Mouse (Mus musculus) left cerebral cortex, postnatal 4 days (tissue): ENCODE results near the gene Spata13. TPM values are rescaled to one million over a fixed set of nuclear protein-coding genes. Genes with fewer than 3 reads are reported as not detected.

Experiments
- DNase-seq: peaks from one replicate; pipeline ENCODE4 v3.0.0-alpha.2; 2022
- intact Hi-C: fragments of 180-260 bp; cut with DNase I; formaldehyde crosslinking; loops from one replicate; pipeline ENCODE4 v1.15.1; 2025
- total RNA-seq, 2 experiments: library from RNA; stranded (reverse); gene quantifications; 2 replicates each; pipeline ENCODE4 v1.2.3; 2021

Gene Spata13
- total RNA-seq = 10 to 100 TPM; 19.2 to 22.3 TPM

- DNase-seq = peak; percentile 93
- intact Hi-C loops = no loop called here
These were observed at the start of gene Spata13 for GRCm38 (mm10) chr14:60633961-60634864. Spata13 (plus strand) TSS chr14:60634001.

- intact Hi-C loops = no loop called here
- no peak for DNase-seq
These were observed 46.9 kb upstream of the Spata13 start for GRCm38 (mm10) chr14:60586687-60587453.

- no peak for DNase-seq
- intact Hi-C loops = no loop called here
These were observed 44.8 kb upstream of the Spata13 start for GRCm38 (mm10) chr14:60589001-60589400.

- intact Hi-C loops = no loop called here
These were observed 41.5 kb upstream of the Spata13 start for GRCm38 (mm10) chr14:60592339-60592738.

GRCm38 (mm10) chr14:60592822-60593221 is 41.0 kb upstream of the Spata13 start:
- no peak for DNase-seq
- intact Hi-C loops = no loop called here

More at GRCm38 (mm10) chr14:60592339-60592738, 41.5 kb upstream of the Spata13 start:
- DNase-seq = no peak

GRCm38 (mm10) chr14:60597571-60597970 is 36.2 kb upstream of the Spata13 start:
- intact Hi-C loops = no loop called here
- DNase-seq = no peak

- intact Hi-C loops = no loop called here
- DNase-seq = no peak
These were observed 34.8 kb upstream of the Spata13 start for GRCm38 (mm10) chr14:60599044-60599443.

GRCm38 (mm10) chr14:60605564-60605963 is 28.2 kb upstream of the Spata13 start:
- DNase-seq = no peak
- intact Hi-C loops = no loop called here

- intact Hi-C loops = no loop called here
- peak; percentile 41 for DNase-seq
These were observed 27.6 kb upstream of the Spata13 start for GRCm38 (mm10) chr14:60606194-60606593.

GRCm38 (mm10) chr14:60607743-60608142 is 26.1 kb upstream of the Spata13 start:
- intact Hi-C loops = no loop called here
- peak; percentile 31 for DNase-seq

- DNase-seq = no peak
- intact Hi-C loops = no loop called here
These were observed 24.6 kb upstream of the Spata13 start for GRCm38 (mm10) chr14:60609160-60609559.

- no peak for DNase-seq
- intact Hi-C loops = no loop called here
These were observed 21.1 kb upstream of the Spata13 start for GRCm38 (mm10) chr14:60612671-60613070.

GRCm38 (mm10) chr14:60621076-60621475 is 12.7 kb upstream of the Spata13 start:
- DNase-seq = no peak
- intact Hi-C loops = no loop called here

- no peak for DNase-seq
- intact Hi-C loops = no loop called here
These were observed 8.3 kb upstream of the Spata13 start for GRCm38 (mm10) chr14:60625486-60625885.

GRCm38 (mm10) chr14:60629887-60630460 is 3.8 kb upstream of the Spata13 start:
- intact Hi-C loops = no loop called here
- no peak for DNase-seq

- DNase-seq = no peak
- intact Hi-C loops = no loop called here
These were observed 2.8 kb upstream of the Spata13 start for GRCm38 (mm10) chr14:60630981-60631380.

GRCm38 (mm10) chr14:60634877-60635771 is 1.3 kb downstream of the Spata13 start:
- intact Hi-C loops = no loop called here
- peak; percentile 48 for DNase-seq

GRCm38 (mm10) chr14:60635911-60636607 is 2.3 kb downstream of the Spata13 start:
- intact Hi-C loops = no loop called here
- peak; percentile 26 for DNase-seq

GRCm38 (mm10) chr14:60636608-60636980 is 2.8 kb downstream of the Spata13 start:
- DNase-seq = no peak
- intact Hi-C loops = no loop called here

- intact Hi-C loops = no loop called here
These were observed 3.2 kb downstream of the Spata13 start for GRCm38 (mm10) chr14:60636996-60637395.

More at GRCm38 (mm10) chr14:60636996-60637395, 3.2 kb downstream of the Spata13 start:
- DNase-seq = peak; percentile 48
